Mouse (Mus musculus) MN1 (cell line): ENCODE measurements around the gene Gm47283.
"Not testable (repeated sequence)": the region's sequence is repeated elsewhere in the genome, so short reads cannot be mapped to it uniquely, and the experiment has no call there.

Experiments used
- DNase-seq: peaks from one replicate; pipeline ENCODE4 v3.0.0-alpha.2; 2016; ENCODE audit warnings: low spot score

Gene Gm47283

DNA sequence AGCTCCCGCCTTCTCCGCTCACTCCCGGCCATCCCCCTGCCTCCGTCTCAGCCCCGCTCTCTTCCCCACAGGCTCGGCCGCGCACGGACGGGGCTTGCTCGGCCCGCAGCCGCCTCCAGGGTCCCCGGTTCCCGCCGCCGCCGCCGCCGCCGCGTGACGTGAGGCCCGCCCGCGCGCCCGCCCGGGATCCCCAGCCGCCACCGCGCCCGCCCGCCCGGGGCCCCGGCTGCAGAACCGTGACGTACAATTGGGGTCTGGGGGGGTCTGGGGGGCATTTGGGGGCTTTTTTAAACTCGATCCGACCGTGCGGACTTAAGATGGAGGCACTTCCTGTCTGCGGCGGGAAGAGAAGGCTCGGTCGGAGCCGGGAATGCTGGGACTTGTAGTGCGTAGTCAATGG is at the start of gene Gm47283:
Gene Gm47283 (plus strand): TSS at position 301 of the 400 bp plus-strand sequence.
- not testable (repeated sequence) for DNase-seq

DNA sequence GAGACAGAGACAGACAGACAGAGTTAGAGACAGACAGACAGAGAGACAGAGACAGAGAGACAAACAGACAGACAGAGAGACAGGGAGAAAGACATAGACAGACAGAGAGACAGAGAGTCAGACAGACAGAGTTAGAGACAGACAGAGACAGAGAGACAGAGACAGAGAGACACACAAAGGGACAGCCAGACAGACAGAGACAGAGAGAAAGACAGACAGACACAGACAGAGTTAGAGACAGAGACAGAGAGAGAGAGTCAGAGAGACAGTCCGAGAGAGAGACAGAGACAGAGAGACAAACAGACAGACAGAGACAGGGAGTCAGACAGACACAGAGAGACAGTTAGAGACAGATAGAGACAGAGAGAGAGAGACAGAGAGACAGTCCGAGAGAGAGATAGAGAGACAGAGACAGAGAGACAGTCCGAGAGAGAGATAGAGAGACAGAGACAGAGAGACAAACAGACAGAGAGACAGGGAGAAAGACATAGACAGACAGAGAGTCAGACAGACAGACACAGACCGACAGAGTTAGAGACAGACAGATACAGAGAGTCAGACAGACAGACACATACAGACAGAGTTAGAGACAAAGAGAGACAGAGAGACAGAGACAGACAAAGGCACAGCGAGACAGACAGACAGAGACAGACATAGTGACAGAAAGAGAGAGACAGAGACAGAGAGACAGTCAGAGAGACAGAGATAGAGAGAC is 49.2 kb upstream of the Gm47283 start:
- DNase-seq, result peak; percentile 41

DNA sequence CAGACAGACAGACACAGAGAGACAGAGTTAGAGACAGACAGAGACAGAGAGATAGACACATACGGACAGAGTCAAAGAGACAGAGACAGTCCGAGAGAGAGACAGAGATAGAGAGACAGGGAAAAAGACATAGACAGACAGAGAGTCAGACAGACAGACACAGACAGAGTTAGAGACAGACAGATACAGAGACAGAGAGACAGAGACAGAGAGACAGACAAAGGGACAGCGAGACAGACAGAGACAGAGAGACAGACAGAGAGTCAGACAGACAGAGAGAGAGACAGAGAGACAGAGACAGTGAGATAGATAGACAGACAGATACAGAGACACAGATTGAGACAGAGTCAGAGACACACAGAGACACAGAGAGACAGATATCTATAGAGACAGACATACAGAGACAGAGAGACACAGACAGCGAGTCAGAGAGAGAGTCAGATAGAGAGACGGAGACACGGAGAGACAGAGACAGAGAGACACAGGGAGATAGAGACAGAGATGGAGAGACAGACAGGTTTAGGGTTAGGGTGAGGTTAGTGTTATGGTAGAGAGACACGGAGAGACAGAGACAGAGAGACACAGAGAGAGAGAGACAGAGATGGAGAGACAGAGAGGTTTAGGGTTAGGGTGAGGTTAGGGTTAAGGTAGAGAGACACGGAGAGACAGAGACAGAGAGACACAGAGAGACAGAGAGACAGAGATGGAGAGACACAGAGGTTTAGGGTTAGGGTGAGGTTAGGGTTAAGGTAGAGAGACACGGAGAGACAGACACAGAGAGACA is 48.1 kb upstream of the Gm47283 start:
- DNase-seq, result peak; percentile 21

DNA sequence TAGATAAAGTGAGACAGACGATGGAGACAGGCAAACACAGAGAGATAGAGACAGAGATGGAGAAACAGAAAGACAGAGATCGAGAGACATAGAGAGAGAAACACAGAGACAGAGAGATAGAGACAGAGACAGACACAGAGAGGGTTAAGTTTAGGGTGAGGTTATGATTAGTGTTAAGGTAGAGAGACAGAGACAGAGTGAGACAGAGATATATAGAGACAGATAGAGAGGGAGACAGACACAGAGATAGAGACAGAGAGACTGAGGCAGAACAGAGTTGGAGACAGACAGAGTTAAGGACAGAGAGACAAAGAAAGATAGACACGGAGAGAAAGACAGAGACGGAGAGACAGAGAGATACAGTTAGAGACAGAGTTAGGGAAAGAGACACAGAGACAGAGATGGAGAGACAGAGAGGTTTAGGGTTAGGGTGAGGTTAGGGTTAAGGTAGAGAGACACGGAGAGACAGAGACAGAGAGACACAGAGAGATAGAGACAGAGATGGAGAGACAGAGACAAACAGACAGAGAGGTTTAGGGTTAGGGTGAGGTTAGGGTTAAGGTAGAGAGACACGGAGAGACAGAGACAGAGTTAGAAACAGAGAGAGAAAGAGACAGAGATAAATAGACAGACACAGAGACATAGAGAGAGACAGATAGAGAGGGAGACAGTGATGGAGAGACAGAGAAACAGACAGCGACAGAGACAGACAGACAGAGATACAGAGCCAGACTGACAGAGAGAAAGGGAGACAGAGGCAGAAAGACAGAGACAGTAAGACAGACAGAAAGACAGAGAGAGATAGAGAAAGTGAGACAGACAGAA is 46.7 kb upstream of the Gm47283 start:
- DNase-seq, result peak; percentile 45

DNA sequence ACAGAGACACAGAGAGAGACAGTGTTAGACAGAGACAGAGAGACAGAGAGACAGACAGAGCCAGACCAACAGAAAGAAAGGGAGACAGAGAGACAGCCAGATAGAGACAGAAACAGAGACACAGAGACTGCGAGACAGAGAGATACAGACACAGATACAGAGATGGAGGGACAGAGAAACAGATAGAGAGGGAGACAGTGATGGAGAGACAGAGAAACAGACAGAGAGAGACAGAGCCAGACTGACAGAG is 46.2 kb upstream of the Gm47283 start:
- DNase-seq, result no peak

DNA sequence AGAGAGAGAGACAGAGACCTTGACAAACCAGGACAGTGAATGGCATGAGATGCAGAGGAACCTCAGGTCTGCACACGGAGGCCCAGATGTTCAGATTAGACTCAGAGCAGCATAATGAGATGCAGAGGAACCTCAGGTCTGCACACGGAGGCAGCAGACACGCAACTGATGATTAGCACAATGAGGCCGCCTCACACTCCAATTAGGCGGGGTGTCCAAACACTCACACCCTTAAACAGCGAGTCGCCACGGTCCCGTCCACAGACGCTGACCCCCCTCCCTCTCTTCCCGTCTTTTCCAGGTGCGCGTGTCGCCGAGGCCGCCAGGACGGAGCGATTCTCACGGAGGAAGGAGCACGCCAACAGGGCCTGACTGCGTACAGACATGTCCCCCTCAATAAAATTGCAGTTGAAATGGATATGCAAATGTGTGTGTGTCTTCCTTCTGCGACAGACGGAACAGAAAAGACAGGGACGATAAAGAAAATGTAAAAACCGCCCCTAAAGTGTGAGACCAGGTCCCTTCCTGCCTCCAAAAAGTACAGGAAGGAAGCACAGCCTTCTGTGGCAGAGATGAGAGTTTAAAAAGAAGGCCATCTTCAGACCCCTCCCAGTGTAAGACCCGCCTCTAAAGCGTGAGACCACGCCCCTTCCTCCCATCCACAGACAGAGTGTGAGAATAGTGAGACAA is 45.6 kb upstream of the Gm47283 start:
- peak; percentile 79 for DNase-seq

DNA sequence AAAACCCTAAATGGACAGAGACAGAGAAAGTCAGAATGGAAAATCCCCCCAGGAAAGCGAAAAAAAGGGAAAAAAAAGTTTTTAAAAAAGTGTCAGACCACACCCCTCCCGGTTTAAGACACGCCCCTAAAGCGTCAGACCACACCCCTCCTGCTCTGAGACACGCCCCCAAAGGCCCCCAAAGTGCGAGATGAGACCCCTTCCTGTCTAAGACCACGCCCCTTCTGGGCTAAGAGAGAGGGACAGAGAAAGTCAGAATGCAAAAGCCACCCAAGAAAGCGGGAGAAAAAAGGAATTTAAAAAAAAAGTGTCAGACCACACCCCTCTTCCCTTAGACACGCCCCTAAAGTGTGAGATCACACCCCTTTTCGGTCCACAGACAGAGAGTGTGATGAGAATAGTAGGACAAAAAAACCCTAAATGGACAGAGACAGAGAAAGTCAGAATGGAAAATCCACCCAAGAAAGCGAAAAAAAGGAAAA is 45.0 kb upstream of the Gm47283 start:
- DNase-seq, result not testable (repeated sequence)

DNA sequence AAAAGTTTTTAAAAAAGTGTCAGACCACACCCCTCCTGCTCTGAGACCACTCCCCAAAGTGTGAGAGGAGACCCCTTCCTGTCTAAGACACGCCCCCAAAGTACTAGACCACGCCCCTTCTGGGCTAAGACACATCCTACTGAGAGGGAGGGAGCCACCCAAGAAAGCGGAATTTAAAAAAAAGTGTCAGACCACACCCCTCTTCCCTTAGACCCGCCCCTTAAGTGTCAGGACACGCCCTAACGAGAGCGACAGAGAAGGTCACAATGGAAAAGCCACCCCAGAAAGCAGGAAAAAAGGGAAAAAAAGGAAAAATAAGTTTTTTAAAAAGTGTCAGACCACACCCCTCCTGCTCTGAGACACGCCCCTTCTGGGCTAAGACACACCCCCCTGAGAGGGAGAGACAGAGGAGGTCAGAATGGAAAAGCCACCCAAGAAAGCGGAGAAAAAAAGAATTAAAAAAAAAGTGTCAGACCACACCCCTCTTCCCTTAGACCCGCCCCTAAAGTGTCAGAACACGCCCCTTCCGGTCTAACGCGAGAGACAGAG is 44.5 kb upstream of the Gm47283 start:
- DNase-seq, result peak; percentile 92

DNA sequence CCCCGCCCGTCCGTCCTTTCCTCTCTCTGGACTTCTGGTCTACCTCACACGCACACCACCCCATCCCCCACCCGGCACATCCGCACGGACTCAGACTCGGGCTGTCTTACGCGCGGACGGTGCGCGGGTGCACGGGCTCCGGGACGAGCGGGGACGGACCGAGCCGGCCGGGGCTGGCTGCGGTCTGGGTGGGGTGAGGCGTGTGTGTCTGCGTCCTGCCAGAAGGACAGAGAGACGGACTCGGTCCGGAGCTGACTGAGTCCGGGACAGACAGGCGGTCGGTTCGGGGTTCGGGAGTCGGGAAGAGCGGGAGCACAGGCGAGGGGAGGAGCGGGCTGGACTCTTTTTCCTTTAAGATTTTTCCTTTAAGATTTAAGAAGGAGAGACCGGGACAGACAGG is 43.5 kb upstream of the Gm47283 start:
- not testable (repeated sequence) for DNase-seq

DNA sequence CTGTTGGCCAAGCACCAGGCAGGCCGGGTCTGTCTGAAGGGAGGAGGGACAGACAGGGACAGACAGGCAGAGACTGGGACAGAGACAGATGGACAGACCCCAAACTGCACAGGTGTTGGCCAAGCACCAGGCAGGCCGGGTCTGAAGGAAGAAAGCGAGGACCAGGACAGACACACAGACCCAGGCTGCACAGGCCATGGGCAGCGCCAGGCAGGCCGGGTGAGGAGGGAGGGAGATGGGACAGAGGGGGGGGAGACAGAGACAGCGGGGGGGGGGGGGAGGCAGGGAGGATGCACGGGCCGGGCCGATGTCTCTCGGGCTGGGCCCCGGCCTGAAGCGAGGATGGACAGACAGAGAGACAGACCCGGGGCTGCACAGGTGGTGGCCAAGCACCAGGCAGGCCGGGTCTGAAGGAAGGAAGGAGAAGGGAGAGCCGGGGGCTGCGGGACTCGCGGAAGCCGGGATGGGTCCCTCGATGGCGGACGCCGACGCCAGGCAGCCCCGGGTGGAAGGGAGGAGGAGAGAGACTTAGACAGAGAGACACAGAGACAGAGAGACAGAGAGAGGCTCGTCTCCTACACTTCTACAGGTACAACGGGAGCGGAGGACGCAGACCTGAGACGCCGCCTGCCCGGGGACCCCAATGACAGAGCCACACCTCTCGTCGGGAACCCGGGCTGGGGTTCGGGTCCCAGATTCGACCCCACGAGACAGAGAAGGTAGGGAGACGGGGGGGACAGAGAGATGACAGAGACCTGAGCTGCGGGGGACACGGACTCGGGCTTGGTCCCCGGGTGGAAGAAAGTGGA is 42.9 kb upstream of the Gm47283 start:
- DNase-seq, result peak; percentile 85

DNA sequence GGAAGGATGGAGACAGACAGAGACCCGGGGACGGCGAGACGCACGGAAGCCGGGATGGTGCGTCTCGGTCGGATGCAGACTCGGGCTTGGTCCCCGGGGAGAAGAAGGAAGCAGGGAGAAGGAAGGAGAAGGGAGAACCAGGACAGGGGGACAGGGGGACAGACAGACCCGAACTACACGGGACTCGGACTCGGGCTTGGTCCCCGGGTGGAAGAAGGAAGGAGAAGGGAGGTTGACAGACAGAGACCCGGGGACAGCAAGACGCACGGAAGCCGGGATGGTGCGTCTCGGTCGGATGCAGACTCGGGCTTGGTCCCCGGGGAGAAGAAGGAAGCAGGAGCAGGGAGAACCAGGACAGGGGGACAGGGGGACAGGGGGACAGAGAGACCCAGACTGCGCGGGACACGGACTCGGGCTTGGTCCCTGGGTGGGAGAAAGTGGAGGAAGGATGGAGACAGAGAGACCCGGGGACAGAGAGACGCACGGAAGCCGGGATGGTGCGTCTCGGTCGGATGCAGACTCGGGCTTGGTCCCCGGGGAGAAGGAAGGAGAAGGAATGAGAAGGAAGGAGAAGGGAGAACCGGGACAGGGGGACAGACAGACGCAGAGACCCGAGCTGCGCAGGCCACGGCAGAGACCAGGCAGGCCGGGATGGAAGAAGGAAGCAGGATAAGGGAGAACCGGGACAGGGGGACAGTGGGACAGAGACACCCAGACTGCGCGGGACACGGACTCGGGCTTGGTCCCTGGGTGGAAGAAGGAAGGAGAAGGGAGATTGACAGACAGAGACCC is 42.1 kb upstream of the Gm47283 start:
- DNase-seq, result peak; percentile 48

DNA sequence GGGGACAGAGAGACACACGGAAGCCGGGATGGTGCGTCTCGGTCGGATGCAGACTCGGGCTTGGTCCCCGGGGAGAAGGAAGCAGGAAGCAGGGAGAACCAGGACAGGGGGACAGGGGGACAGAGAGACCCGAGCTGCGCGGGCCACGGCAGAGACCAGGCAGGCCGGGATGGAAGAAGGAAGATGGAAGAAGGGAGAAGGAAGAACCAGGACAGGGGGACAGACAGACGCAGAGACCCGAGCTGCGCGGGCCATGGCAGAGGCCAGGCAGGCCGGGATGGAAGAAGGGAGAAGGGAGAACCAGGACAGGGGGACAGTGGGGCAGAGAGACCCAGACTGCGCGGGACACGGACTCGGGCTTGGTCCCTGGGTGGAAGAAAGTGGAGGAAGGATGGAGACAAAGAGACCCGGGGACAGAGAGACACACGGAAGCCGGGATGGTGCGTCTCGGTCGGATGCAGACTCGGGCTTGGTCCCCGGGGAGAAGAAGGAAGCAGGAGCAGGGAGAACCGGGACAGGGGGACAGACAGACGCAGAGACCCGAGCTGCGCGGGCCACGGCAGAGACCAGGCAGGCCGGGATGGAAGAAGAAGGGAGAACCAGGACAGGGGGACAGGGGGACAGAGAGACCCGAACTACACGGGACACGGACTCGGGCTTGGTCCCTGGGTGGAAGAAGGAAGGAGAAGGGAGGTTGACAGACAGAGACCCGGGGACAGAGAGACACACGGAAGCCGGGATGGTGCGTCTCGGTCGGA is 41.3 kb upstream of the Gm47283 start:
- peak; percentile 33 for DNase-seq

DNA sequence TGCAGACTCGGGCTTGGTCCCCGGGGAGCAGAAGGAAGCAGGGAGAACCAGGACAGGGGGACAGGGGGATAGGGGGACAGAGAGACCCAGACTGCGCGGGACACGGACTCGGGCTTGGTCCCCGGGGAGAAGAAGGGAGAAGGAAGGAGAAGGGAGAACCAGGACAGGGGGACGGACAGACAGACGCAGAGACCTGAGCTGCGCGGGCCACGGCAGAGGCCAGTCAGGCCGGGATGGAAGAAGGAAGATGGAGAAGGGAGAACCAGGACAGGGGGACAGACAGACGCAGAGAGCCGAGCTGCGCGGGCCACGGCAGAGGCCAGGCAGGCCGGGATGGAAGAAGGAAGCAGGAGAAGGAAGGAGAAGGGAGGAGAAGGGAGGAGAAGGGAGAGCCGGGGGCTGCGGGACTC is 40.7 kb upstream of the Gm47283 start:
- DNase-seq, result peak; percentile 58

DNA sequence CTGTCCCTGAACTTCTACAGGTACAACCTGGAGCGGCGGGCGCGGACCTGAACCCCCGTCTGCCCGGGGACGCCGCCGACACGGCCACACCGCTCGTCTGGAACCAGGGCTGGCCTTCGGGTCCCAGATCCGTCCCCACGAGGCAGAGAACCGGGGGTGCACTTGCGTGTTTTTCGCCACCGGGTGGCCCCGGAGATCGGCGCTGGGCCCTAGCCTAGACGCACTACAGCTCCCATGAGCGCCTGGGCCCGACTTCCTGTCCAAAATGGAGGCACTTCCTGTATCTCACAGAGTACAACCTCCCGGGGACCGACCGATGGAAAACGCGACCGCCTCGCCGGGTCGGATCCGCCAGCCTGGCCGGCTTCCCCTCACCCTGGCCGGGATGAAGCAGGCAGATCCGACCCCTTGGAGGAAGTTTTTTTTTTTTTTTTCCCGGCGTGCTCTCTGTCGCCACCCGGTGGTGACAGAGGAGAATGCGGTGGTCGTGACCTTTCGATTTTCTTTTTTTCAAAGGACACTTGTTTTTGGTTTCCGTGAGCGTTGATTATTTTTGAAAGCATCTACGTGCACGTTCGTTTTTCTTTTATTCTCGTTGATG is 40.1 kb upstream of the Gm47283 start:
- peak; percentile 75 for DNase-seq

DNA sequence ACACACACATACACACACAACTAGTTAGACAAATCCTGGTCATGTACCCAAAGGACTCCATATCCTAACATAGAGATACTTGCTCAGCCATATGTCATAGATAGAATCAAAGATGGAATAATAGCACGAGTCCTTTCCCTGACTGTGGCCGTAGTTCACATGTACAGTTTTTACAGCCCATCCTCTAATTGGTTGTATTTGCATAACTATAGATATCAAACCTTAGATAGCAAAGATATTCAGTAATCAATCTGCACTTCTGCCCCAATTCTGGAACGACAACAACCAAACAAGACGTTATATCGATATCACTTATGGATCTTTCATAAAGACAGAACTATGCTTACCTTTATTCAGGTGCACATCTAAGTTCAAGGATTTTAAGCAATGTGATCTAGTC is 39.3 kb upstream of the Gm47283 start:
- DNase-seq, result peak; percentile 13

DNA sequence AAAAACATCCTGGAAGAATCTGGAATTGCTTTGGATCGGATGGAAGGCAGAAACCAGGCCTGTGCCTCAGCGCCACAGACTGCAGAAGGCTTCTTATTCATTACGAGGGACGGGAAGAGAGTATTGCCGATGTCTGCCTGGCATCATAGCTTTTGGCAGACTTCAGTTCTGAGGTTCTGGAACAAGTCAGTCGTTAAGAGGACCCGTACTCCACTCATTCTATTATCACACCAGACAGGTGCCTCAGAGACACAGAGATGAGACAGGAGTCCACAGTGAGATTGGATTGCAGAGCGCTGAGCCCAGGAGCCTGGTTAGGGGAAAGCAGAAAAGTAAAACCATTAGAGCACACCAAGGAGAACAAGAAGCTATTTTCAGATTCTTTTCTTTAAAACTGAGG is 29.8 kb upstream of the Gm47283 start, which contains the start of gene Gm21860:
Gene Gm21860 (minus strand): TSS at position 101 of the 400 bp plus-strand sequence.
- not testable (repeated sequence) for DNase-seq

DNA sequence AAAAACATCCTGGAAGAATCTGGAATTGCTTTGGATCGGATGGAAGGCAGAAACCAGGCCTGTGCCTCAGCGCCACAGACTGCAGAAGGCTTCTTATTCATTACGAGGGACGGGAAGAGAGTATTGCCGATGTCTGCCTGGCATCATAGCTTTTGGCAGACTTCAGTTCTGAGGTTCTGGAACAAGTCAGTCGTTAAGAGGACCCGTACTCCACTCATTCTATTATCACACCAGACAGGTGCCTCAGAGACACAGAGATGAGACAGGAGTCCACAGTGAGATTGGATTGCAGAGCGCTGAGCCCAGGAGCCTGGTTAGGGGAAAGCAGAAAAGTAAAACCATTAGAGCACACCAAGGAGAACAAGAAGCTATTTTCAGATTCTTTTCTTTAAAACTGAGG is 54.5 kb downstream of the Gm47283 start, which contains the start of gene Gm21748:
Gene Gm21748 (minus strand): TSS at position 101 of the 400 bp plus-strand sequence.
- DNase-seq, result not testable (repeated sequence)
